Mouse (Mus musculus) CD4-positive, CD25-positive, alpha-beta regulatory T cell (primary cell): ENCODE data around the gene Peg10. TPM values are rescaled to one million over a fixed set of nuclear protein-coding genes. Genes with fewer than 3 reads are reported as not detected.

Experiments used
- polyA plus RNA-seq: library from polyadenylated mRNA; unstranded; fragments of 100-300 nt; shearing (Covaris generic); gene quantifications from one replicate; pipeline ENCODE4 v1.2.1, GENCODE M21; 2017

The Peg10 gene
- polyA plus RNA-seq: not detected

GRCm38 (mm10) chr6:4746696-4747439, at the start of gene Peg10, which contains the start of gene Sgce:
Gene Peg10, plus strand, starts transcription at chr6:4747306.
Gene Sgce, minus strand, starts transcription at chr6:4747207.

Other genes starting within 250 kb of the Peg10 start
- 0.20 TPM for gene Col1a2, start 242.5 kb upstream of the Peg10 start, polyA plus RNA-seq
- gene Casd1, start 146.5 kb upstream of the Peg10 start, polyA plus RNA-seq: 39.0 TPM
- gene Sgce, start 99 bp upstream of the Peg10 start, polyA plus RNA-seq: 0.26 TPM
- 0.10 TPM for gene Ppp1r9a, start 155.6 kb downstream of the Peg10 start, polyA plus RNA-seq